Mouse (Mus musculus): ENCODE measurements at regions not wholly inside any gene's neighbourhood (a gene's known extent, or its start where the extent isn't known, plus 50 kb on each side); places are given as distances from the start of the nearest gene placed in this dataset.

- no peak for DNase-seq
Observed at GRCm38 (mm10) chr19:15212881-15213280, 615.0 kb upstream of the Tle4 start.

GRCm38 (mm10) chr19:15203039-15203438 is 605.2 kb upstream of the Tle4 start:
- no peak for DNase-seq

GRCm38 (mm10) chr19:15201262-15201661 is 603.4 kb upstream of the Tle4 start:
- no peak for DNase-seq

- no peak for DNase-seq
Observed at GRCm38 (mm10) chr19:15200792-15201191, 602.9 kb upstream of the Tle4 start.

GRCm38 (mm10) chr19:15200361-15200760 is 602.5 kb upstream of the Tle4 start:
- no peak for DNase-seq

- DNase-seq = no peak
Observed at GRCm38 (mm10) chr19:15199692-15200091, 601.8 kb upstream of the Tle4 start.

- DNase-seq = no peak
Observed at GRCm38 (mm10) chr19:15175221-15175620, 577.4 kb upstream of the Tle4 start.

- no peak for DNase-seq
Observed at GRCm38 (mm10) chr19:15173301-15173700, 575.5 kb upstream of the Tle4 start.

GRCm38 (mm10) chr19:15167184-15167583 is 569.3 kb upstream of the Tle4 start:
- DNase-seq = no peak

GRCm38 (mm10) chr19:15160641-15161040 is 562.8 kb upstream of the Tle4 start:
- DNase-seq = no peak

GRCm38 (mm10) chr19:15158653-15159052 is 560.8 kb upstream of the Tle4 start:
- DNase-seq = no peak

- no peak for DNase-seq
Observed at GRCm38 (mm10) chr19:15158177-15158576, 560.3 kb upstream of the Tle4 start.

- DNase-seq = no peak
Observed at GRCm38 (mm10) chr19:15154693-15155092, 556.8 kb upstream of the Tle4 start.

- DNase-seq = no peak
Observed at GRCm38 (mm10) chr19:15146325-15146724, 548.5 kb upstream of the Tle4 start.

GRCm38 (mm10) chr19:15127122-15127521 is 529.3 kb upstream of the Tle4 start:
- DNase-seq = no peak

GRCm38 (mm10) chr19:15108441-15109026 is 510.7 kb upstream of the Tle4 start:
- no peak for DNase-seq

- DNase-seq = no peak
Observed at GRCm38 (mm10) chr19:15095054-15095453, 497.2 kb upstream of the Tle4 start.

- DNase-seq = no peak
Observed at GRCm38 (mm10) chr19:15093534-15093933, 495.7 kb upstream of the Tle4 start.

GRCm38 (mm10) chr19:15080638-15081037 is 482.8 kb upstream of the Tle4 start:
- DNase-seq = no peak

GRCm38 (mm10) chr19:15057801-15058200 is 459.9 kb upstream of the Tle4 start:
- DNase-seq = no peak

- no peak for DNase-seq
Observed at GRCm38 (mm10) chr19:15053582-15054141, 455.8 kb upstream of the Tle4 start.

- no peak for DNase-seq
Observed at GRCm38 (mm10) chr19:15052642-15053239, 454.9 kb upstream of the Tle4 start.

- DNase-seq = no peak
Observed at GRCm38 (mm10) chr19:15047896-15048295, 450.0 kb upstream of the Tle4 start.

GRCm38 (mm10) chr19:15047306-15047868 is 449.5 kb upstream of the Tle4 start:
- DNase-seq = no peak
